Mouse (Mus musculus): ENCODE measurements around the gene Pa2g4.
"Not testable (repeated sequence)": the region's sequence is repeated elsewhere in the genome, so short reads cannot be mapped to it uniquely, and the experiment has no call there.

The Pa2g4 gene

GRCm38 (mm10) chr10:128565788-128566531 lies at the start of gene Pa2g4:
Gene Pa2g4, minus strand, starts transcription at chr10:128565987.
- DNase-seq (ENCODE audit: low spot score), result peak; percentile 99

- no peak for DNase-seq (ENCODE audit: low spot score)
Measured at GRCm38 (mm10) chr10:128614934-128615333, 49.1 kb upstream of the Pa2g4 start.

GRCm38 (mm10) chr10:128613820-128614219 lies 48.0 kb upstream of the Pa2g4 start:
- DNase-seq (ENCODE audit: low spot score), result not testable (repeated sequence)

GRCm38 (mm10) chr10:128613154-128613440 lies 47.3 kb upstream of the Pa2g4 start:
- no peak for DNase-seq (ENCODE audit: low spot score)

- peak; percentile 71 for DNase-seq (ENCODE audit: low spot score)
Measured at GRCm38 (mm10) chr10:128612433-128613153, 46.8 kb upstream of the Pa2g4 start.

GRCm38 (mm10) chr10:128606483-128606882 lies 40.7 kb upstream of the Pa2g4 start:
- DNase-seq (ENCODE audit: low spot score), result no peak

- no peak for DNase-seq (ENCODE audit: low spot score)
Measured at GRCm38 (mm10) chr10:128602470-128603128, 36.8 kb upstream of the Pa2g4 start.

GRCm38 (mm10) chr10:128601499-128601898 lies 35.7 kb upstream of the Pa2g4 start:
- DNase-seq (ENCODE audit: low spot score), result no peak

GRCm38 (mm10) chr10:128598476-128598875 lies 32.7 kb upstream of the Pa2g4 start:
- no peak for DNase-seq (ENCODE audit: low spot score)

- DNase-seq (ENCODE audit: low spot score), result no peak
Measured at GRCm38 (mm10) chr10:128592797-128593196, 27.0 kb upstream of the Pa2g4 start.

- DNase-seq (ENCODE audit: low spot score), result no peak
Measured at GRCm38 (mm10) chr10:128591436-128591835, 25.6 kb upstream of the Pa2g4 start.

- DNase-seq (ENCODE audit: low spot score), result peak; percentile 68
Measured at GRCm38 (mm10) chr10:128590193-128590690, 24.5 kb upstream of the Pa2g4 start.

- peak; percentile 48 for DNase-seq (ENCODE audit: low spot score)
Measured at GRCm38 (mm10) chr10:128589464-128590192, 23.8 kb upstream of the Pa2g4 start, which contains the start of gene Erbb3. Gene Erbb3, minus strand, starts transcription at chr10:128589652.

GRCm38 (mm10) chr10:128588775-128589463 lies 23.1 kb upstream of the Pa2g4 start:
- no peak for DNase-seq (ENCODE audit: low spot score)

- no peak for DNase-seq (ENCODE audit: low spot score)
Measured at GRCm38 (mm10) chr10:128588136-128588535, 22.3 kb upstream of the Pa2g4 start.

GRCm38 (mm10) chr10:128587697-128588096 lies 21.9 kb upstream of the Pa2g4 start:
- no peak for DNase-seq (ENCODE audit: low spot score)

GRCm38 (mm10) chr10:128587120-128587519 lies 21.3 kb upstream of the Pa2g4 start:
- DNase-seq (ENCODE audit: low spot score), result no peak

- no peak for DNase-seq (ENCODE audit: low spot score)
Measured at GRCm38 (mm10) chr10:128586546-128586945, 20.8 kb upstream of the Pa2g4 start.

- DNase-seq (ENCODE audit: low spot score), result no peak
Measured at GRCm38 (mm10) chr10:128584386-128584785, 18.6 kb upstream of the Pa2g4 start.

- peak; percentile 65 for DNase-seq (ENCODE audit: low spot score)
Measured at GRCm38 (mm10) chr10:128583644-128584043, 17.9 kb upstream of the Pa2g4 start.

GRCm38 (mm10) chr10:128579731-128580130 lies 13.9 kb upstream of the Pa2g4 start:
- no peak for DNase-seq (ENCODE audit: low spot score)
